Mouse (Mus musculus) right cerebral cortex, adult 18-20 months (tissue): ENCODE measurements around the gene Orc2.

Experiments used
- DNase-seq: peaks from one replicate; pipeline ENCODE4 v3.0.0; 2022; ENCODE audit warnings: mixed read lengths

The Orc2 gene

DNA sequence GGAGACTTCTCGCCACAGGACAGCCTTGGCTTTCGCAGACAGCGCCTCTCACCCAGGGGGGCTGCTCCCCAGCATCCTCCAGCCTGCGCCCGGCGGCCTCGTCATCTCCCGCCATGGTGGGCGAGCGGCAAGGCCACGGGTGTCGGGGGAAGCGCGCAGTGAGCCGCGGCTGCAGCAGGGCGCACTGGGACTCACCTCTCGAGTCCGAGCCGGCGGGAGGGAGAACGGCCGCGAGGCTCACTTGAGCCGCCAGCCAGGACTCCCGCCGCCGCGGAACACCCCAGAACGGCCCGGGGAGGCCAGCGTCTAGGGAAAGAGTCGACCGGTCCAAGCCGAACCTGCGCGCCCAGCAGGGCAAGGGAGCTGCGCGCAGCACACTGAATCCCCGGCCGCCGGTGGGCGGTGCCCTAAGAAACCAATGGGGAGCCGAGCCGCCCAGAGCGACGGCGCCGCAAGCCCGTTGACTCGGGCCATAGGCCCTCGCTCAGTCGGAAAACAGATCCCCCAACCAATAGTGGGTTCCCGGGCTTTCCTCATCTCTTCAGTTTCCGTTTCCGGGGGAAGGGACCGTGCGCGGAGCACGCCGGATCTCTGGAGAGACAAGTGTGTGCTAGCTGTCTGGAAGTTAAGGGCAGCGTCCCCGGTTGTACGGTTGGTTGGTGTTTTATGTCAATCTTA, at the start of gene Orc2:
TSS of gene Orc2 (minus strand) at position 533 of the 678 bp plus-strand sequence.
- peak; percentile 96 for DNase-seq

DNA sequence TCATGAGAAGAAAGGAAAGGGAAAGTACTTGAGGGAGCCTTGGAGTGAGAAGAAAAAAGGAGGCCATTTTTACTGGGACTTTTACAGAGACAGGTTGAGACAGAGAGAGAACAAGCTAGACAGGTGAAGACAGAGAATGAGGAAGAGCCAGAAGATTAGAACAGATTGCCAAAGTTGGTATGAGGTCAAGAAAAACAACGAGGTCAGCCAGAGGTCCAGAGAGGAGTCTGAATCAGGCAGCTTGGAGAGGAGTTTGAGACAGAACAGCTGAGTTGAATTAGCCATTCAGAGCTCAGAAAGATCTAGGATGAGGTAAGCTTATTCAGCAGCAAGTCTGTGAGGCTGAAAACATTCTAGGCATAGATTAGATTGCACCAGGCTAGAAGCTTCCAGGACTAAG, 36.5 kb upstream of the Orc2 start:
- DNase-seq, result no peak

DNA sequence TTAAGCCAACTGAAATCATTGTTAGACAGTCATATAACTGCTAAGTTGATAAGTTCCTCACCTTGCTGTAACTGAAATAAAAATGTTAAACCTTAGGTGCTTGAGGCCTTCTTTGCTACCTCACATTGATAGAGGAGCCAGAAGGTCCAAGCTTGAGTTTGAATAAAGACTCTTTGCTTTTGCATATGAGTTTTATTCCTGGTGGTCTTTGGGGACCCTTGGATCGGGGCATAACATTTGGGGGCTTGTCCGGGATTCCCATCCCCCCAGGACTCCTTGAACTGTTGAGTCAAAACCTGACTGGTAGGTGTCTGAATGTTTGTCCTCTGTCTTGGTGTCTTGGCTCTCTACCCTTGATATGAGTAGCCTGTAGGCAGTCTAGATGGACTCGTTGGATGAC, 2.3 kb upstream of the Orc2 start:
- DNase-seq, result no peak

DNA sequence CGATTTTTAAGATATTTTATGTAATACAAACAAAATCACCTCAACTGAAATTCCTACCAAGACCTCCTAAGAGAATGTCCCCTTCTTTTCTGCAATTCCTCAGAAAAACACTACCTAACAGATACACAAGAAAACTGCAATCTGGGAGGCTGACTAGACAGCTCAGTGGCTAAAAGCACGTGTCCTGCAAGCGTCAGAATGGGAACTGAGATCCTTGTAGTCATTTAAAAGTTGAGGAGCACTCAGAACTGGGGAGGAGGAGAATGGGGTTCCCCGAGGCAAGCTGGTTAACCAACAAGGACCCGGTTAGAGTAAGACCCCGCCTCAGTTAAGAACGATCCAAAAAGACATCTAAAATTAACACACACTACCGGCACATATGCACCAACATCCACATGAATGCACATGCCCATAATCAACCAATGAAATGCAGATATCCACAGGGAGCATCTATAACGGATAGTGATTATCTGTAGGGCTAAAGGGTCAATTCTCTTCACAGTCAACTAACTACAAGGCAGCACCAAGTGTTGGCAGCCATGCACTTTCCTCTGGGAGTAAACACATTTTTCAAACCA, 1.0 kb downstream of the Orc2 start:
- DNase-seq, result no peak

DNA sequence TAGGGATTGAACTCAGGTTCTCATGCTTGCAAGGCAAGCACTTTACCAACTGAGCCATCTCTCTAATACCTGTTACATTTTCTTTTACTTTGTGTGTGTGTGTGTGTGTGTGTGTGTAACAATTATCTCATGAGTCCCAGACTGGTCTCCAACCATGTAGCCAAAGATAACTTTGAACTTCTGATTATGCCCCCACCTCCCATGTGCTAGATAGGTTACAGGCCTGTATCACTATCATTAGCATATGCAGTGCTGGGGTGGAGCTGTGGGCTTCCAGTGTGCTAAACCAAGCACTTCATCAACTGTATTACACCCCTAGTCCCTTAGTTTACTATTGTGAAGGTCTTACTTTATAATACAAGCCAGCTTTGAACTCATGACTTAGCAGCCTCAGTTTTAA, 1.8 kb downstream of the Orc2 start:
- no peak for DNase-seq

DNA sequence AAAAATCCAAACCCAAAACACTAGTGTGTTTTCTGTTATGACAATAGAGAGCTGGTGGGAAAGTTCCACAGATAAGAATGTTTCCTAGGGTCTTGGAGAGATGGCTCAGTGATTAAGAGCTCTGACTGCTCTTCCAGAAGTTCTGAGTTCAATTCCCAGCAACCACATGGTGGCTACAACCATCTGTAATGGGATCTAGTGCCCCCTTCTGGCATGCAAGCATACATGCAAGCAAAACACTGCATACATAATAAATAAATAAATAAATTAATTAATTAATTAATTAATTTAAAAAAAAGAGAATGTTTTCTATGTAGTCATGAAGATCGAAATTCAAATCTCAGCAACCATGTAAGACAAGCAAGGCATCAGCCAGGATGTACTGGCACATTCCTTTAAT, 6.2 kb downstream of the Orc2 start:
- no peak for DNase-seq

DNA sequence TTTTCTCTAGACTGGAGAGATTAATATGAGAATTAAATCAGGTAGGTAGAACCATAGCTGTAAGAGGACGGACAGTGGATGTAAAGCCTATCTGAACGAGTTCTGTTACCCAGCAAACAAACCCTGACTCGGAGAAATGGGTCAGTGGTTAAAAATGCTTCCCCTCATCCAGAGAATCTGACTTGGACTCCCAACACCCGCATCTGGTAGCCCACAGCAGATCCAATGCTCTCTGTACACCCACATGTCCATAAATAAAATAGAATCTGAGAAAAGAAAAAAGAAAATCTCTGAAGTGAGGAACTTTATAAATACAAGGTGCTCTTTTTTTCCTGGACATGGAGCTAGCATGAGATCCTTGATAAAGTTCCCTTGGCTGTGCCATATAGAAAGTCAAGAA, 7.2 kb downstream of the Orc2 start:
- DNase-seq, result peak; percentile 14

DNA sequence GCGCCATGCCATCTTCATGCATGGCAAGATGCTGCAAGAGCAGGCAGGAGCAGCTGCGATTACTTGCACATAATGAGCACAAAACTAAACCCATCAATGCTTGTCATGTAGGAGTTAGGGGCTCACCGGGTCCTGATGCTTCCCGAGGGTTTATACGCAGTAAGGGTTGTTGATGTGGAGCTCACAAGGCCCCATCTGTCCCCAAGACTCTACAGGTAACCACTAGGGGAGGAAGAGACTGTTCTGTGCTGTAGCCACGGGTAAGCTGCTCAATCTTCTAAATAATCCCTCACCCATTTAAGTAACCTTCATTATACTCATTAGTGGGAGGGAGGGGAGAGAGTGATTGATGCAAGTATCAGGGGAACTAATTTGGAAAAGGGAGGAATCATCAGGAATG, 9.3 kb downstream of the Orc2 start:
- no peak for DNase-seq

DNA sequence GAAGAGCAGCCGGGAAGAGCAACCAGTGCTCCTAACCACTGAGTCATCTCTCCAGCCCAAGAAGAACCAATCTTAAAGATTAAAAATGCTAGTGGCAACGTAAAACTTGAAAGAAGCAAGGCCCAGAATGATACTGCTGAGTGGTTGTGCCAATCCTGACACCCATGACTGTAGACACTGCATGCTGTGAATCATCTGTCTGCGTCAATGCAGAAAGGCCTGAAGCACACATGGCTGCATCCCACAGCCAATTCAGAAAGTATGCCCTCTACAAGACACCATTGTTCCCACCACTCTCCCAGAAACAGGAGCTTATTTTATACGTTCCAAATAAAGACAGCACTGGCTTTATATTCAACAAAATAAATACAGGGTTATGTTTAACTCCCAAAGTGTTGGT, 22.3 kb downstream of the Orc2 start:
- no peak for DNase-seq

DNA sequence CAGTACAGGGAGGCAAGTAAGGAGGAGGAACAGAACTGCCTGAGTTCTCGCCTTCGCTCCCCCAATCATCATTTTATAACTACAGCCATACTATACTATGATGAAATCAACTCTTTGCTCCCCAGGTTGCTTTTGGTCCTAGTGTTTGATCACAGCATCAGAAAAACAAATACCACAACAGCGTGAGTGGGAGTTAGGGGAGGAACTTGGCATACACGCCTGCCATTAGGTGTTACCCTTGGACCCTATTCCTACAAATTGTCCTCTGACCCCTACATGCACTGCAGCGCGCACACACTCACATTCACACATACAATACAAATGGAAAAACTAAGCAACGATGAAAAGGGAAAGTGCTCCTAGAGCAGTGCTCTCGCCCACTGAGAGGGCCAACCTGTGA, 29.2 kb downstream of the Orc2 start:
- DNase-seq, result no peak

DNA sequence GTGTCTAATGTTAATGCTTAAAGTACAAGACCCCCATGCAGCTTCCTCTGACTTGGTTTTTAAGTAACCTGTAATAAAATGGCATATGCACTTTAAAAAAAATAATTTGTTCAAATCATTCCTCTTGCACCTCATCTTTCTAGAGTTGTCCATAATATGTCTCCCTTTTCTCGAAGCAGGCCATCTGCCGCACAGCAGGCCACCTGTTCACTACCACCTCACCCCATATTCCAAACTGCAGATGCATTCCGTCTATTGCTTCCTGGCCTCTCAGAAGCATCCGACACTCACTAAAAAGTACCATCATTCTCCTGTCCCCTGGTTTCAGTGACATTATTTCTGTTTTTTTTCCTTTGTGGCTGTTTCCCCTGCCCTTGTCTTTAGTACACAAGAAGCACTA, 39.3 kb downstream of the Orc2 start:
- no peak for DNase-seq

DNA sequence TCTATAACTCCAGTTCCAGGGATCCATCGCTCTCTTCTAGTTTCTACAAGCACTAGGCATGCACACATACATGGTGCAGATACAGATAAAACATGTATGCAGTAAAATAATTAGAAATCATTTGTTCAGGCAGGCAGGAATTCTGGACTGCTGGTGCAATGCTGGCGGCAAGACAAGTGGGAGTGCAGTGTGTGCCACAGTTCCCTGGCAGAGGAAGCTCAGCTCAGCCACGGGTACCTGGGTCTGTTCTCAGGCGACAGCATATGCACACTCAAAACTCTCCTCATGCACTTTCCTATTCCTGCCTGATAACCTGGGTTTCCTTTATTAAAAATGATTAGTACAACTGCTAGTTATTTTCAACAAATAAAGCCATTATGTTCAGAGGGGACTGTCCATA, 39.9 kb downstream of the Orc2 start:
- no peak for DNase-seq

DNA sequence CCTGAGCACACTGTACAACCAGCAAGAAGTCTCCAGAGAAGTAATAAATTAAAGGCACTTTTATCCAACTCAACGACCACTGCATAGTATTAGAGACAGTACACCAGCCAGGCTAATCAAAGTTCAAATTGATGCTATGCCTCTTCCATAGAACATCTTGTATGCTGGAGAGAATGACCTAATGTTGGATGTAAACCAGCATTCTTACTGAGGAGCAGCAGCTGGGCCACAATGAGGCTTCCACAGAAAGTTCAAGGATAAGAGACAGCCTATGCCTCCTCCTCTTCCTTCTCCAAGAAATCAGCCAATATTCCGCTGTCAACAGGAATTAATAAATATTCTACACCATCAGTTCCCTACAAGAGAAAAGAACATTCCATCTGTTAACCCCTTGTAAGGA, 41.0 kb downstream of the Orc2 start:
- DNase-seq, result no peak

DNA sequence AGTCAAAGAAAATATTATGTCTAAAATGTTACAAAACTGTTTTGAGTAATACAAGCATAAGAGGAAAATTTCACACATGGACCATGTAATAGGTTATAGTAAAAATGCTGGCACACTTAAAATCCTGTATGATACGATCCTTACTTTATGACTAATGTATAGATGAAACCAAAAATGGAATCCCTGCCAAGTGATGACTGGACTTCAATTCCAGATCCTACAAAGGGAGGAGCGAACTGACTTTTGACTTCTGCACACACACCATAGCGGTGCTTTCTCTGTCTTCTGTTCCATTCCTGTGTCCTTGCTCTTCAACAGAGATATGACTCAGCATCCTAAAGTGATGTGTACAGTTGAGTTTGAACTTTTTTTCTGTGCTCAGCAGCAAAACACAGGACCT, 44.3 kb downstream of the Orc2 start:
- DNase-seq, result no peak

DNA sequence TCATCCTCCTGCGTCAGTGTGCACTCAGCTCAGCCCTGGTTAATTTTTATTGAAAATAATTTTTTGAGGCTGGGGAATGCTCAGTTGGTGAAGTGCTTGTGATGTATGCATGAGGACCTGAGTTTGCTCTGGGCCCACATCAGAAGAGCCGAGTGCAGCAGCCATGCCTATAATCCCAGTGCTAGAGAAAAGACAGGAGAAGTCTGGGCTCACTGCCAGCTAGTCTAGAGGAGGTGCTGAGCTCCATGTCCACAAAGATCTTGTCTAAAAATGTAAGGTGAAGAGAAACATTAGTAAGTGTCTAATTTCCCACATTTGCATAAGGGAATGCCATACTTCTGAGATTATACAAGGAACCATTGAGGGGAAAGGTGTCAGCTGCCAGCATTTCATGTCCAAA, 46.0 kb downstream of the Orc2 start:
- DNase-seq, result peak; percentile 38

DNA sequence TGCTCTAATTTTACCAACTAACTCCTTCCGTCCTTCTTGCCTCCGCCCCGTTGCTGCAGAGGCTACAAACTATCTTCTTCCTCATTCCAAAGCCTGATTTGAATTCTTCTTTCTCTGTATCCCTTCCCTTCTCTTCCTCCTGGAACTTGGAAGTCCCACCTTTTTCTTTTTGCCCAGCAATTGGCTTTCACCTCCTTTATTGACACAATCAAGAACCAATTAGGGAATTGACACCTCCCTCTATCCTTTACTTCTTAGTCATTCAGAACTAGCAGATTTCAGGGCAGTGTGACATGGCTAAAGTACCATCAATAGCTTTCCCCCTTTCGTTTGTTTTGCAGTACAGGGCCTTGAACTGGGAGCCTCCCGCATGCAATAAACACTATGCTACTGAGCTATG, 46.7 kb downstream of the Orc2 start:
- no peak for DNase-seq

DNA sequence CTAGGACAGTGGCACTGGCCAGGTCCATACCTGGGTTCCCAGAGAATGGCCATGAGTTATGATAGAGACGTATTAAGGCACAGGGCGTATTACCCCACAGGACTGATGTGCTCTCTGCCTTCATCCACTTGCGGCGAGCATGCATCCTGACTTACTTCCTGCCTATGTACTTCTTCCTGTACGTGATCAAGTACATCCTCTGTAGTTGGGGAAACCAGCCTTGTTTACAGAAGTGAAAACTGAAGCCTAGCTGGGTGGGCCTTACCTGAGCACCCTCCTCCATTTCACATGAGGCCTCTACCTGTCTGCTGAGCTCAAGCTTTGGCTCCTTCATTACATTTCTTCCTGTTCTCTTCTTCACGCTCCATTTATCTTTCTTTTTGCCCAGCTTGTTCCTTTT, 50.6 kb downstream of the Orc2 start:
- no peak for DNase-seq

DNA sequence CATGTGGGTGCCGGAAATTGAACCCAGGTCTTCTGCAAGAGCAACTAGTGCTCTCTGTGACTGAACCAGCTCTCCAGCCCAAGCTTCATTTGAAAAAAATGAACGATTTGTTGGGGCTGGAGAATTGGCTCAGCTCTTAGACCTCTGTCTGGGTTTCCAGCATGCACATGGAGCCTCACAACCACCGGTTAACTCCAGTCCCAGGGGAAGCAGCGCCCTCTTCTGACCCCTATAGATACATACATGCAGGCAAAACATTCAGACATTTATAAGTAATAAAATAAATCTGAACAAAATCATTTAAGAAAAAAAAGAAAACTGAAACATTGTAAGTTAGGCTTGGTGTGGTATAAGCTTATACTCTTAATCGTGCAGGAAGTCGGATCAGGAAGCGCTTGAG, 56.5 kb downstream of the Orc2 start:
- DNase-seq, result no peak

DNA sequence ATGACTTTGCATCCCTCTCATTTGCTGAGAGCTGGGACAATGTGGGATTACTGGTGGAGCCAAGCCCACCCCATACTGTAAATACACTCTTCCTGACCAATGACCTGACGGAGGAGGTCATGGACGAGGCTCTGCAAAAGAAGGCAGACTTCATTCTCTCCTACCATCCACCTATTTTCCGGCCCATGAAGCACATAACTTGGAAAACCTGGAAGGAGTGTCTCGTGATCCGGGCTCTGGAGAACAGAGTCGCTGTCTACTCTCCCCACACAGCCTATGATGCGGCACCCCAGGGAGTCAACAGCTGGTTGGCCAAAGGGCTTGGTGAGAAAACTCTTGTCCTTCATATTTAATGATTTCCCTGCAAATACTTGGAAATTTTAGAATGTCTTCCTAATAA, 57.1 kb downstream of the Orc2 start:
- DNase-seq, result no peak

DNA sequence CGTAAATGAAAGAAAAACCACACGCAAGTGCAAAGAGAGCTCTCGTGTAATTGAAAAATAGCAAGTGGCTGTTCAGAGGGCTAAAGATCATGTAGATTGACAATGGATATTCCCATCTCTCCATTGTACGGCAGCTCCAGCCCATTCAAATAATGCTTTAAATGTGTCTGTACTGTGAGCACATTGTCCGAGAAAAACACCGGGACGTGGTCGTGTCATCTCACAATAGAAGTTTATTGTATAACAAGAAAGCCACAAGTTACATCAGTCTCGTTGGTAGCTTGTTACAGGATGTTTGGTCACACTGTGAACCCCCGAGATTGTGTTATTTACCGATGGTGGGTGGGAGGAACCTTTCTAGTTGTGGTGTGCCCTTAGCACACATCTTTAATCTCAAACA, 59.0 kb downstream of the Orc2 start:
- no peak for DNase-seq

DNA sequence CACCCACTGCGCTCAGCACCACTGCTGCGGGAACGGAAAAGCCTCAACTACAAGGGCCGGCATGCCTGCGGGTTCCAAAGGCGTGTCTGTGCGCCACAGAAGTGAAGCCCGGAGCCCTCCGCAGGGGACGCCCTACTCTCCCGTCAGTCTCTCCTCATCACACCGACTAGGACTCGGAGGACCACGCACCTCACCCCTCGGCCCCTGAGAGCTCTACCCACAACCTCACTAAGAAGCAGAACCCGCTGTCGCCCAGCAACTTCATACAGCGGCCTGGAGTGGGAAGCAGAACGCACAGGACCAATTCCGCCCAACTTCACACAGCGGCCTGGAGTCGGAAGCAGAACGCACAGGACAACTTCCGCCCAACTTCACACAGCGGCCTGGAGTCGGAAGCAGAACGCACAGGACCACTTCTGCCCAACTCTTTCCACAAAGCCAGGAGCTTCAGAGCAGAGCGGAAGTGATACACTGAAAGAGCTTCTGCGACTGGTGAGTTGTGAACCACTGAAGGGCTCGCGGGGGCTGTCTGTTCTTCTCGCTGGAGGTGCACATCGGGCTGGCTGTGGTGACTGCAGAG, 59.7 kb downstream of the Orc2 start, which contains the start of the genes Nif3l1 and Ppil3:
TSS of gene Nif3l1 (plus strand) at position 9 of the 580 bp plus-strand sequence.
TSS of gene Ppil3 (minus strand) at position 344 of the 580 bp plus-strand sequence.
- DNase-seq, result peak; percentile 91

DNA sequence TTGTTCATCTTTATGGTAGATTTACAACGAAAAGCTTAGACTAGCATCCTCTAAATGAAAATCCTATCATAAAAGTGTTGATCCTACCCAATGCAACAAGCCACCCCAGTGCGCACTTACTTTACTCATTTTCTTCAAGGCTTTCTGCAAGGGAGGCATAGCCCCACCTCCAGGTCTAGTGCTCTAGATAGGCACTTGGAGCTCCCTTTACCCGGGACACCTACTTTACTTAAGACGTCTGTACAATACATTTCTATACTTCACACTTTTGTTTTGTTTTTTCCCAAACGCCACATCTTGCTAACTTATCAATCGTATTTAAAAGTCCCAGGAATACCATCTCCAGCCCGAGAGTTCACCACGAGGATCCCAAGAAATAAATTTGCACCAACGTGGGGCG, 60.2 kb downstream of the Orc2 start:
- no peak for DNase-seq

DNA sequence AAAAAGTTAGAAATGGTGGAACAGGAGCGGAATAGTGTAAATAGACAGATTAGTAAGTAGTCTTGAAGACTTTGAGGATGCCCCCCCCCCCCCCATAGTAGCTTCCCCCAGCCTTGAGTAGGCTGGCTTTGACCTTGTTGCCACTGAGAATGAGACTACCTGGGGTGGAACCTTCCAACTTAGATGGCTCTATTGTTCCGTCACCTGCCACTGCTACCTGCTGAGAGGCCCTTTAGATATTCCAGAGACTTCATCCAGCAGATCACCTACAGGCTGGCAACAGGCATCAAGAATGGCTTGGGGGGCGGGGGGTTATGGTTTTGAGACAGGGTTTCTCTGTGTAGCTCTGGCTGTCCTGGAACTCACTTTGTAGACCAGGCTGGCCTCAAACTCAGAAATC, 80.4 kb downstream of the Orc2 start:
- no peak for DNase-seq

DNA sequence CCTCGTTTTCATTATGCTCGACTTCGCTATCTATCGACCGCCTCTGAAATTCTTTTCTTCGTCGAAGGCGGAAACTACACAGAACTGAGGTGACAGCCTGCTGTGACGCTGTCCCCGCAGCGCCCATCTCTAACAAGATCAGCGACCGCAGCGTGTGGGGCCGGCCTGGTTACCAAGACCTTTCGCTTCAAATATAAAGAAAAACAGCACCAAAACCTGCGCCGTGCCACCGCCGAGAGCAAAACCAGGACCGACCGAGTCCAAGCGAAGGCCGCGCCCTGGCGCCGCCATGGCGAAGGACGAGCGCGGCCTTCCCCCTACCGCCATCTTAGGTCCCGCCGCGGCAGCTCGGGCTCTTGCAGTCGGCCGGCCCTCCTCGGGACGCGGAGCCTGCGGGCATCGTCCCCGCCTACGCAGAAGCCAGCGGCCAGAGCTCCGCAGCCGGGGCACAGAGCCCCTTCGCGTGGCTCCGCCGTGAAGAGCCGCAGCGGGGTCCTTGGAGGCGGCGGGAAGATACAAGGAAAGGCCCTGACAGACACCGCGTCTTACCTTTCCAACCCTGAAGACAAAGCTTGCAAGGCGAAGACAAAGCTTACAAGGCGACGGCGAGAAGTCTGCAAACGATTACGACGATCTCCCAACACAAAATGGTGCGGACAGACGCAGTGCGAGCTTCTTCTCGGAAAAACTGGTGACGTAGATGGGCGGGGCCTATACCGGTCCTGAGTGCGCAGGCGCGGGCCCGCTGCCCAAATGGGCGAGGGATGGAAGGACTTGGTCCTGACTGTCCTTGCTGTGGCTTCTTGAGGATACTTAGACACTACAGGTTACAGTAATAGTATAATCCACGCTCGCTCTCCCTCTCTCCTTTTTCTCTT, 81.3 kb downstream of the Orc2 start, which contains the start of gene Clk1:
TSS of gene Clk1 (minus strand) at position 696 of the 878 bp plus-strand sequence.
- peak; percentile 95 for DNase-seq
